ENCODE assay signal across 22 mouse cellular contexts in the genomic region with DNA sequence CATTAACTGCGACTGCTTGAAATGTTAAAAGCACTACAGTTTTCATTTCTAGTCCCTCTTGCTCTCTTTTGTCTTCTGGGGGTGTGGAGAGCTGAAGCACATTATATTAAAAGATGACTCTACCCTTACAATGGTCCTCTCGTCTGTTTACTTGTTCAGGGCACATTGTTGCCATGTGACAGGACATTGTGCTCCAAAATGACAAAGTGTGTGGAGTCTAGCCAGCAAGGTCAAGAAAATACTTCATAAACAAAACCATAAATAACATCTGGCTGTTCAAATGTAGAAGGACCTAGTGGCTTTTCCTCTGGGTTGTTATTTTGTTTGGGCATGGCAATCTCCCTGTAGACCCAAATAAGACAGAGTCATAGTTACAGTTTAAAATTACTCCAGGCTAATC.
DNase-seq lines count a peak whose midpoint lies in the region; ATAC-seq lines count a peak whose summit lies in the region.
"Had no signal": no experiment of that assay in that cellular context is flagged by ENCODE, and none has a peak within 500 bp of the region (broad histone marks: within the 10 kb centered on the region; RNA-seq: fewer than 3 reads in every experiment).

No protein-coding gene starts in this region.

- no peak overlapping the region for H3K4me2 ChIP-seq in lung, embryonic 16.5 days (ENCODE audit: low read depth, low read length)
- H3K4me2 ChIP-seq: forebrain, embryonic 13.5 days; hindbrain, embryonic 13.5 days; limb, embryonic 15.5 days; neural tube, embryonic 12.5 days had no signal

- ATAC-seq in lung, embryonic 16.5 days (ENCODE audit: low read depth): peak; percentile 51; the same call in 1 of the 2 replicates
- ATAC-seq: CD4-positive, CD25-positive, alpha-beta regulatory T cell, adult 4 months; forebrain, embryonic 13.5 days had no signal

- no peaks in the 10 kb centered on the region for H3K4me1 ChIP-seq in lung, embryonic 16.5 days (replicated peaks; ENCODE audit: control insufficient read depth, insufficient read depth, low read length)
- peaks cover 5% of the 10 kb centered on the region; the same call in 1 of the 2 replicates for H3K4me1 ChIP-seq in embryonic facial prominence, embryonic 10.5 days
- H3K4me1 ChIP-seq: forebrain, embryonic 13.5 days; hindbrain, embryonic 13.5 days; limb, embryonic 15.5 days; neural tube, embryonic 12.5 days had no signal

- no peaks in the 10 kb centered on the region for H3K36me3 ChIP-seq in lung, embryonic 16.5 days (ENCODE audit: control insufficient read depth, insufficient read depth, low read length)
- no peaks in the 10 kb centered on the region for H3K36me3 ChIP-seq in embryonic facial prominence, embryonic 10.5 days (replicated peaks)
- H3K36me3 ChIP-seq: hindbrain, embryonic 13.5 days; limb, embryonic 15.5 days; neural tube, embryonic 12.5 days had no signal

- no peak overlapping the region for H3K4me3 ChIP-seq in lung, embryonic 16.5 days (ENCODE audit: low read length)
- H3K4me3 ChIP-seq in embryonic facial prominence, embryonic 10.5 days: no peak overlapping the region
- H3K4me3 ChIP-seq: forebrain, embryonic 13.5 days; hindbrain, embryonic 13.5 days; limb, embryonic 15.5 days; neural tube, embryonic 12.5 days had no signal

- peak overlapping the region; percentile 4; the same call in 1 of the 2 replicates for H3K27ac ChIP-seq in lung, embryonic 16.5 days (ENCODE audit: low read length)
- H3K27ac ChIP-seq in embryonic facial prominence, embryonic 10.5 days (replicated peaks): no peak overlapping the region
- H3K27ac ChIP-seq: forebrain, embryonic 13.5 days; hindbrain, embryonic 13.5 days; limb, embryonic 15.5 days; liver, embryonic 14.5 days; neural tube, embryonic 12.5 days had no signal

- DNase-seq in adrenal gland, postnatal 10 days: peak; percentile 14
- no peak for DNase-seq in adrenal gland, adult 8-10 months
- DNase-seq in kidney, adult 9 months: peak; percentile 63
- no peak for DNase-seq in kidney, adult 18-20 months
- no peak for DNase-seq in left cerebral cortex, adult 18-20 months (ENCODE audit: low spot score in 2 of 2)
- no peak for DNase-seq in embryonic facial prominence, embryonic 10.5 days (ENCODE audit: low spot score)
- DNase-seq: cerebellum, adult 18-20 months; cerebellum, postnatal 36 days; embryo, embryonic 11 days; gastrocnemius, postnatal 36 days; heart, postnatal 36 days; left cerebral cortex, postnatal 4 days; midbrain, embryonic 14.5 days; right cerebral cortex, postnatal 14 days; spleen, adult 18-20 months had no signal

- 64% methylated on average over 2 of the region's 2 CpGs for WGBS in lung, embryonic 16.5 days
- 79% methylated on average over 2 of the region's 2 CpGs for WGBS in embryonic facial prominence, embryonic 10.5 days

- no peak overlapping the region for H3K9ac ChIP-seq in lung, embryonic 16.5 days (ENCODE audit: low read length)
- H3K9ac ChIP-seq: forebrain, embryonic 13.5 days; hindbrain, embryonic 13.5 days; limb, embryonic 15.5 days; liver, embryonic 14.5 days; neural tube, embryonic 12.5 days had no signal

- H3K27me3 ChIP-seq in lung, embryonic 16.5 days (ENCODE audit: control insufficient read depth, insufficient read depth, low read depth, low read length): no peaks in the 10 kb centered on the region
- no peaks in the 10 kb centered on the region for H3K27me3 ChIP-seq in embryonic facial prominence, embryonic 10.5 days (replicated peaks; ENCODE audit: low read depth, poor library complexity, severe bottlenecking)
- H3K27me3 ChIP-seq: forebrain, embryonic 13.5 days; hindbrain, embryonic 13.5 days; limb, embryonic 15.5 days; neural tube, embryonic 12.5 days had no signal

- no peaks in the 10 kb centered on the region for H3K9me3 ChIP-seq in lung, embryonic 16.5 days (ENCODE audit: control insufficient read depth, low read length)
- H3K9me3 ChIP-seq in embryonic facial prominence, embryonic 10.5 days: no peaks in the 10 kb centered on the region
- H3K9me3 ChIP-seq: forebrain, embryonic 13.5 days; hindbrain, embryonic 13.5 days; limb, embryonic 15.5 days; neural tube, embryonic 12.5 days had no signal

Comparison
In these comparisons a context has a peak if more than half of its experiments do, and no peak if none do; other contexts are left out.
1. DNase-seq: peak in adrenal gland, postnatal 10 days (single experiment) and kidney, adult 9 months (single experiment); none in adrenal gland, adult 8-10 months (single experiment), kidney, adult 18-20 months (single experiment), left cerebral cortex, adult 18-20 months (0 of 2) and embryonic facial prominence, embryonic 10.5 days (single experiment).